Comparison of ENCODE assay signal across 29 mouse cellular contexts in genomic region chr19:34890981-34891380, GRCm38 (mm10). TPM values are rescaled to one million over a fixed set of nuclear protein-coding genes. Genes with fewer than 3 reads are reported as not detected.
DNase-seq lines count a peak whose midpoint lies in the region; ATAC-seq and TF ChIP-seq lines count a peak whose summit lies in the region.
"Had no signal": no experiment of that assay in that cellular context is flagged by ENCODE, and none has a peak within 500 bp of the region (broad histone marks: within the 10 kb centered on the region; RNA-seq: fewer than 3 reads in every experiment).

No protein-coding gene starts in this region.

- no peak overlapping the region for H3K4me3 ChIP-seq in lung, embryonic 14.5 days (ENCODE audit: low read depth, low read length)
- no peak overlapping the region for H3K4me3 ChIP-seq in lung, embryonic 16.5 days (ENCODE audit: low read length)
- H3K4me3 ChIP-seq: embryonic facial prominence, embryonic 12.5 days; embryonic facial prominence, embryonic 15.5 days; gastrocnemius, adult 2 months; heart, adult 2 months; heart, embryonic 10.5 days; heart, embryonic 13.5 days had no signal

- no peak for ATAC-seq in lung, embryonic 14.5 days (ENCODE audit: insufficient read depth)
- ATAC-seq in lung, embryonic 16.5 days (ENCODE audit: low read depth), result peak; percentile 76
- ATAC-seq: forebrain, embryonic 14.5 days; forebrain, postnatal 0 days; Patski had no signal

- no peak overlapping the region for H3K9ac ChIP-seq in lung, embryonic 14.5 days
- H3K9ac ChIP-seq in lung, embryonic 16.5 days (ENCODE audit: low read length), result no peak overlapping the region
- H3K9ac ChIP-seq: embryonic facial prominence, embryonic 12.5 days; embryonic facial prominence, embryonic 15.5 days; forebrain, postnatal 0 days; heart, embryonic 13.5 days; hindbrain, embryonic 14.5 days had no signal

- WGBS in lung, embryonic 14.5 days, result 37% methylated on average over 3 of the region's 3 CpGs
- 28% methylated on average over 3 of the region's 3 CpGs for WGBS in lung, embryonic 16.5 days

- no peaks in the 10 kb centered on the region for H3K27me3 ChIP-seq in lung, embryonic 14.5 days (ENCODE audit: insufficient read depth, low read length)
- no peaks in the 10 kb centered on the region for H3K27me3 ChIP-seq in lung, embryonic 16.5 days (ENCODE audit: control insufficient read depth, insufficient read depth, low read depth, low read length)
- H3K27me3 ChIP-seq: CH12.LX; embryonic facial prominence, embryonic 12.5 days; embryonic facial prominence, embryonic 15.5 days; heart, embryonic 13.5 days had no signal

- H3K27ac ChIP-seq in lung, embryonic 14.5 days (ENCODE audit: low read depth), result no peak overlapping the region; the same call in 1 of the 2 replicates
- no peak overlapping the region for H3K27ac ChIP-seq in lung, embryonic 16.5 days (ENCODE audit: low read length)
- H3K27ac ChIP-seq: embryonic facial prominence, embryonic 12.5 days; embryonic facial prominence, embryonic 15.5 days; gastrocnemius, adult 2 months; heart, adult 2 months; heart, embryonic 10.5 days; heart, embryonic 13.5 days; hindbrain, embryonic 14.5 days had no signal

- no peaks in the 10 kb centered on the region for H3K9me3 ChIP-seq in lung, embryonic 14.5 days (ENCODE audit: low read depth, low read length)
- H3K9me3 ChIP-seq in lung, embryonic 16.5 days (ENCODE audit: control insufficient read depth, low read length), result no peaks in the 10 kb centered on the region
- H3K9me3 ChIP-seq: embryonic facial prominence, embryonic 12.5 days; embryonic facial prominence, embryonic 15.5 days; G1E; heart, embryonic 10.5 days had no signal

- no peak for TF ChIP-seq CTCF in lung, embryonic 14.5 days (IDR thresholded peaks at IDR 0.05; ENCODE audit: low read depth)

- no peak overlapping the region for H3K4me2 ChIP-seq in lung, embryonic 14.5 days
- H3K4me2 ChIP-seq in lung, embryonic 16.5 days (ENCODE audit: low read depth, low read length), result no peak overlapping the region
- H3K4me2 ChIP-seq: embryonic facial prominence, embryonic 12.5 days; embryonic facial prominence, embryonic 15.5 days; heart, embryonic 13.5 days; hindbrain, embryonic 14.5 days had no signal

- no peaks in the 10 kb centered on the region for H3K36me3 ChIP-seq in lung, embryonic 14.5 days (ENCODE audit: insufficient read depth)
- no peaks in the 10 kb centered on the region for H3K36me3 ChIP-seq in lung, embryonic 16.5 days (ENCODE audit: control insufficient read depth, insufficient read depth, low read length)
- H3K36me3 ChIP-seq: embryonic facial prominence, embryonic 12.5 days; embryonic facial prominence, embryonic 15.5 days; G1E; heart, embryonic 10.5 days; heart, embryonic 13.5 days had no signal

- no peaks in the 10 kb centered on the region for H3K4me1 ChIP-seq in lung, embryonic 14.5 days (ENCODE audit: insufficient read depth)
- no peaks in the 10 kb centered on the region for H3K4me1 ChIP-seq in lung, embryonic 16.5 days (replicated peaks; ENCODE audit: control insufficient read depth, insufficient read depth, low read length)
- H3K4me1 ChIP-seq: embryonic facial prominence, embryonic 12.5 days; embryonic facial prominence, embryonic 15.5 days; heart, embryonic 10.5 days; heart, embryonic 13.5 days had no signal

- DNase-seq in lung, embryonic 14.5 days, result peak; percentile 37
- DNase-seq in lung, adult 18-20 months, result no peak
- DNase-seq in lung, postnatal 10 days, result peak; percentile 30
- DNase-seq in lung, postnatal 36 days, result peak; percentile 36
- no peak for DNase-seq in spleen, adult 18-20 months
- DNase-seq in kidney, postnatal 14 days, result no peak
- DNase-seq in liver, result no peak
- DNase-seq: adrenal gland, postnatal 10 days; adrenal gland, postnatal 36 days; B cell, adult 2 months; cerebellum, adult 18-20 months; cerebellum, adult 9-10 months; cerebellum, postnatal 14 days; forebrain, postnatal 0 days; gastrocnemius, adult 2 months; gastrocnemius, postnatal 14 days; heart, adult 2 months; heart, postnatal 14 days; heart, postnatal 4 days had no signal

RNA-seq across cellular contexts. Expression of gene Pank1, which starts 11.7 kb away (rescaled TPM):
- polyA plus RNA-seq in lung, embryonic 14.5 days (2014; fragmentation: Nextera tagmentation; extraction: Ambion mirVana), result 10.0 and 10.3 TPM in 2 replicates
- polyA plus RNA-seq in lung, embryonic 16.5 days (2015; fragmentation: Nextera tagmentation; extraction: Ambion mirVana), result 7.0 and 7.5 TPM in 2 replicates

RNA-seq across cellular contexts. Expression of gene Kif20b, which starts 31.2 kb away (rescaled TPM):
- polyA plus RNA-seq in lung, embryonic 14.5 days (2014; fragmentation: Nextera tagmentation; extraction: Ambion mirVana), result 83.0 and 89.3 TPM in 2 replicates
- polyA plus RNA-seq in lung, embryonic 16.5 days (2015; fragmentation: Nextera tagmentation; extraction: Ambion mirVana), result 77.2 and 85.7 TPM in 2 replicates

Comparison
In these comparisons a context has a peak if more than half of its experiments do, and no peak if none do; other contexts are left out.
1. DNase-seq: peak in lung, embryonic 14.5 days (single experiment), lung, postnatal 10 days (single experiment) and lung, postnatal 36 days (single experiment); none in lung, adult 18-20 months (0 of 2), spleen, adult 18-20 months (0 of 2), kidney, postnatal 14 days (single experiment) and liver (single experiment).